Mouse (Mus musculus) hindbrain, embryonic 10.5 days (tissue): ENCODE measurements around the gene Tanc1. TPM values are rescaled to one million over a fixed set of nuclear protein-coding genes. Genes with fewer than 3 reads are reported as not detected.

Source experiments
- DNase-seq: peaks from one replicate; pipeline ENCODE4 v3.0.0-alpha.2; 2017; ENCODE audit warnings: low spot score
- H3K27ac ChIP-seq: fragments of 300-500 bp; sonication (generic); 2 replicates; pipeline ENCODE4 v1.5.1; 2016; ENCODE audit warnings: mild to moderate bottlenecking, moderate library complexity
- H3K27me3 ChIP-seq: fragments of 300-500 bp; sonication (generic); 2 replicates; pipeline ENCODE4 v1.6.1; 2016; ENCODE audit warnings: mild to moderate bottlenecking; ENCODE audit not compliant: poor library complexity, insufficient read depth, severe bottlenecking
- H3K36me3 ChIP-seq: fragments of 300-500 bp; sonication (generic); 2 replicates; pipeline ENCODE4 v1.6.1; 2016; ENCODE audit warnings: mild to moderate bottlenecking, moderate library complexity
- H3K4me1 ChIP-seq: fragments of 300-500 bp; sonication (generic); replicated peaks from 2 replicates; pipeline ENCODE4 v1.6.1; 2016; ENCODE audit warnings: mild to moderate bottlenecking
- H3K4me3 ChIP-seq: fragments of 300-500 bp; sonication (generic); 2 replicates; pipeline ENCODE4 v1.5.1; 2016; ENCODE audit warnings: mild to moderate bottlenecking, moderate library complexity
- H3K9me3 ChIP-seq: fragments of 300-500 bp; sonication (generic); 2 replicates; pipeline ENCODE4 v1.6.1; 2016; ENCODE audit warnings: mild to moderate bottlenecking, moderate library complexity
- WGBS: fragments of 180-500 bp; shearing (Covaris S2); methylation state at CpG from one replicate; pipeline ENCODE4 v1.1.7; 2016; 5-methylcytosine and 5-hydroxymethylcytosine counted together
- polyA plus RNA-seq: library from polyadenylated mRNA; unstranded; fragments of >200 nt; fragmentation: Nextera tagmentation; extraction: Ambion mirVana; gene quantifications from 2 replicates; pipeline ENCODE4 v1.2.1, GENCODE M21; 2016

The Tanc1 gene
- polyA plus RNA-seq, 1 experiment from 2014 or later: 15.9 TPM

GRCm38 (mm10) chr2:59769385-59769735 lies 157.5 kb downstream of the Tanc1 start:
- Histone ChIP-seq H3K9me3 (no peaks in the 10 kb centered on the region), H3K27ac (no peak overlapping the region), H3K36me3 (no peaks in the 10 kb centered on the region), H3K4me3 (no peak overlapping the region), H3K4me1 (peaks cover 32% of the 10 kb centered on the region), H3K27me3 (no peaks in the 10 kb centered on the region)
- no peak for DNase-seq
- WGBS: 88% methylated on average over 3 of the region's 3 CpGs

- 62% methylated on average over 8 of the region's 8 CpGs for WGBS
- H3K36me3 ChIP-seq: no peaks in the 10 kb centered on the region
- no peak for DNase-seq
- no peak overlapping the region for H3K4me3 ChIP-seq
- H3K4me1 ChIP-seq: peaks cover 36% of the 10 kb centered on the region
- peak overlapping the region; percentile 73 for H3K27ac ChIP-seq
- no peaks in the 10 kb centered on the region for H3K27me3 ChIP-seq
- no peaks in the 10 kb centered on the region for H3K9me3 ChIP-seq
Measured at GRCm38 (mm10) chr2:59771708-59772107, 159.9 kb downstream of the Tanc1 start.

GRCm38 (mm10) chr2:59772261-59772683 lies 160.4 kb downstream of the Tanc1 start:
- peak; percentile 36 for DNase-seq
- Histone ChIP-seq H3K36me3 (no peaks in the 10 kb centered on the region), H3K4me1 (peaks cover 36% of the 10 kb centered on the region), H3K9me3 (no peaks in the 10 kb centered on the region), H3K27ac (peak overlapping the region; percentile 73), H3K27me3 (no peaks in the 10 kb centered on the region), H3K4me3 (no peak overlapping the region)
- 43% methylated on average over 12 of the region's 12 CpGs for WGBS

- Histone ChIP-seq H3K4me3 (no peak overlapping the region), H3K36me3 (no peaks in the 10 kb centered on the region), H3K9me3 (no peaks in the 10 kb centered on the region), H3K27me3 (no peaks in the 10 kb centered on the region), H3K4me1 (peaks cover 35% of the 10 kb centered on the region), H3K27ac (no peak overlapping the region)
- 91% methylated on average over 6 of the region's 6 CpGs for WGBS
- DNase-seq: no peak
Measured at GRCm38 (mm10) chr2:59774374-59774773, 162.5 kb downstream of the Tanc1 start.

- Histone ChIP-seq H3K9me3 (no peaks in the 10 kb centered on the region), H3K4me3 (no peak overlapping the region), H3K27ac (no peak overlapping the region), H3K36me3 (no peaks in the 10 kb centered on the region), H3K4me1 (peaks cover 35% of the 10 kb centered on the region), H3K27me3 (no peaks in the 10 kb centered on the region)
- WGBS: 80% methylated on average over 5 of the region's 5 CpGs
- no peak for DNase-seq
Measured at GRCm38 (mm10) chr2:59775148-59775547, 163.3 kb downstream of the Tanc1 start.

GRCm38 (mm10) chr2:59775820-59776219 lies 164.0 kb downstream of the Tanc1 start:
- WGBS: 85% methylated on average over 6 of the region's 6 CpGs
- H3K36me3 ChIP-seq: no peaks in the 10 kb centered on the region
- peaks cover 32% of the 10 kb centered on the region for H3K4me1 ChIP-seq
- H3K27me3 ChIP-seq: no peaks in the 10 kb centered on the region
- no peak overlapping the region for H3K4me3 ChIP-seq
- no peak for DNase-seq
- H3K27ac ChIP-seq: no peak overlapping the region
- no peaks in the 10 kb centered on the region for H3K9me3 ChIP-seq

- no peak for DNase-seq
- Histone ChIP-seq H3K36me3 (no peaks in the 10 kb centered on the region), H3K27ac (no peak overlapping the region), H3K9me3 (no peaks in the 10 kb centered on the region), H3K4me1 (peaks cover 10% of the 10 kb centered on the region; the same call in 1 of the 2 replicates), H3K4me3 (no peak overlapping the region), H3K27me3 (no peaks in the 10 kb centered on the region)
- 93% methylated on average over 10 of the region's 10 CpGs for WGBS
Measured at GRCm38 (mm10) chr2:59779355-59779754, 167.5 kb downstream of the Tanc1 start.

- Histone ChIP-seq H3K4me3 (no peak overlapping the region), H3K9me3 (no peaks in the 10 kb centered on the region), H3K4me1 (peaks cover 7% of the 10 kb centered on the region; the same call in 1 of the 2 replicates), H3K36me3 (peaks cover under 1% of the 10 kb centered on the region; the same call in 1 of the 2 replicates), H3K27ac (no peak overlapping the region), H3K27me3 (no peaks in the 10 kb centered on the region)
- no peak for DNase-seq
- WGBS: 90% methylated on average over 5 of the region's 5 CpGs
Measured at GRCm38 (mm10) chr2:59780240-59780639, 168.4 kb downstream of the Tanc1 start.

GRCm38 (mm10) chr2:59783055-59783831 lies 171.4 kb downstream of the Tanc1 start:
- Histone ChIP-seq H3K27ac (no peak overlapping the region), H3K27me3 (no peaks in the 10 kb centered on the region), H3K4me3 (no peak overlapping the region), H3K4me1 (peaks cover 5% of the 10 kb centered on the region), H3K9me3 (no peaks in the 10 kb centered on the region), H3K36me3 (peaks cover 8% of the 10 kb centered on the region; the same call in 1 of the 2 replicates)
- DNase-seq: no peak
- 84% methylated on average over 12 of the region's 12 CpGs for WGBS

GRCm38 (mm10) chr2:59783832-59784627 lies 172.2 kb downstream of the Tanc1 start:
- H3K27me3 ChIP-seq: no peaks in the 10 kb centered on the region
- H3K27ac ChIP-seq: peak overlapping the region; percentile 53; the same call in 1 of the 2 replicates
- peaks cover 13% of the 10 kb centered on the region for H3K4me1 ChIP-seq
- peaks cover 8% of the 10 kb centered on the region; the same call in 1 of the 2 replicates for H3K36me3 ChIP-seq
- no peak for DNase-seq
- WGBS: 90% methylated on average over 12 of the region's 12 CpGs
- H3K9me3 ChIP-seq: no peaks in the 10 kb centered on the region
- H3K4me3 ChIP-seq: no peak overlapping the region

GRCm38 (mm10) chr2:59784628-59784883 lies 172.7 kb downstream of the Tanc1 start:
- DNase-seq: no peak
- Histone ChIP-seq H3K4me1 (peaks cover 17% of the 10 kb centered on the region), H3K36me3 (peaks cover 8% of the 10 kb centered on the region; the same call in 1 of the 2 replicates), H3K9me3 (no peaks in the 10 kb centered on the region), H3K27ac (no peak overlapping the region), H3K27me3 (no peaks in the 10 kb centered on the region), H3K4me3 (no peak overlapping the region)
- WGBS: 92% methylated on average over 6 of the region's 6 CpGs

GRCm38 (mm10) chr2:59785597-59785996 lies 173.8 kb downstream of the Tanc1 start:
- 88% methylated on average over 13 of the region's 13 CpGs for WGBS
- Histone ChIP-seq H3K4me1 (peaks cover 17% of the 10 kb centered on the region), H3K27ac (peak overlapping the region; percentile 23; the same call in 1 of the 2 replicates), H3K27me3 (no peaks in the 10 kb centered on the region), H3K36me3 (peaks cover 8% of the 10 kb centered on the region; the same call in 1 of the 2 replicates), H3K9me3 (no peaks in the 10 kb centered on the region), H3K4me3 (no peak overlapping the region)
- DNase-seq: no peak
